ENCODE assay signal across 8 mouse cellular contexts in the genomic region with DNA sequence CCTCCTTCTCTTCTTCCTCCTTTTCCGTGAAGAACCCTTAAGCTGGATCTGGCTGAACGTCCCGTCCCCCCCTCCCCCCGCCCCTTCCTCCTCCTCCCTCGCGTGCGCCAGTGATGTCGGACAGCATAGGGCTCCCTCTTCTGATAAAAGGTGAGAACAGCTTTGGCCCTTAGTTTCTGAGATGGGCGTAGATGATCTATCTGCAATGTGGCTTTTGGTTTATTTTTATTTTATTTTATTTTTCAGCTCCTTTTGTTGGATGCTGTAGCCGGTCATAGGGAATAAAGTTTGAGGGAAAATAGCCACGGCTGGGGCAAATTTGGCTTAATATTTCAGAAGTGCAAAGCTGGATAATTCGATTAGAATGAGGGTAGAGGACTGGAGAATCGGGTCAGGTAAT. TPM values are rescaled to one million over a fixed set of nuclear protein-coding genes. Genes with fewer than 3 reads are reported as not detected.
DNase-seq lines count a peak whose midpoint lies in the region; ATAC-seq lines count a peak whose summit lies in the region.

No protein-coding gene starts in this region.

- no peak for ATAC-seq in embryonic facial prominence, embryonic 11.5 days (replicated peaks; ENCODE audit: insufficient number of reproducible peaks, low FRiP score, low TSS enrichment, low read depth)
- ATAC-seq in limb, embryonic 13.5 days (ENCODE audit: low FRiP score, low read depth): peak; percentile 74
- peak; percentile 53 for ATAC-seq in midbrain, embryonic 13.5 days

- peak overlapping the region; percentile 69 for H3K4me2 ChIP-seq in embryonic facial prominence, embryonic 11.5 days (ENCODE audit: low read depth, low read length)
- H3K4me2 ChIP-seq in limb, embryonic 13.5 days (replicated peaks): peak overlapping the region; percentile 72
- H3K4me2 ChIP-seq in midbrain, embryonic 13.5 days (replicated peaks): peak overlapping the region; percentile 74

- H3K4me3 ChIP-seq in embryonic facial prominence, embryonic 11.5 days (ENCODE audit: low read depth, low read length): peak overlapping the region; percentile 64
- H3K4me3 ChIP-seq in limb, embryonic 13.5 days: peak overlapping the region; percentile 73
- H3K4me3 ChIP-seq in midbrain, embryonic 13.5 days (replicated peaks): peak overlapping the region; percentile 59

- whole genome bisulfite sequencing in embryonic facial prominence, embryonic 11.5 days: under 1% methylated on average over 11 of the region's 13 CpGs
- WGBS in limb, embryonic 13.5 days: 2% methylated on average over 9 of the region's 13 CpGs
- under 1% methylated on average over 9 of the region's 13 CpGs for WGBS in midbrain, embryonic 13.5 days

- no peaks in the 10 kb centered on the region for H3K9me3 ChIP-seq in embryonic facial prominence, embryonic 11.5 days (replicated peaks; ENCODE audit: control insufficient read depth, low read length)
- H3K9me3 ChIP-seq in limb, embryonic 13.5 days: no peaks in the 10 kb centered on the region
- no peaks in the 10 kb centered on the region for H3K9me3 ChIP-seq in midbrain, embryonic 13.5 days

- DNase-seq in adrenal gland, postnatal 10 days: peak; percentile 58
- no peak for DNase-seq in adrenal gland, postnatal 4 days (ENCODE audit: low spot score in 2 of 2)
- DNase-seq in Muller cell, postnatal 12 days (ENCODE audit: inconsistent ontology term): peak; percentile 75
- DNase-seq in embryonic facial prominence, embryonic 11.5 days (ENCODE audit: low spot score): peak; percentile 78
- peak; percentile 59 for DNase-seq in heart, postnatal 4 days
- DNase-seq in urinary bladder, postnatal 4 days (ENCODE audit: low spot score in 2 of 2): no peak

- H3K36me3 ChIP-seq in embryonic facial prominence, embryonic 11.5 days (replicated peaks; ENCODE audit: control insufficient read depth, insufficient read depth, low read depth, low read length): no peaks in the 10 kb centered on the region
- H3K36me3 ChIP-seq in limb, embryonic 13.5 days: peaks cover 12% of the 10 kb centered on the region
- no peaks in the 10 kb centered on the region for H3K36me3 ChIP-seq in midbrain, embryonic 13.5 days

- H3K27me3 ChIP-seq in embryonic facial prominence, embryonic 11.5 days (ENCODE audit: control insufficient read depth, insufficient read depth, low read length): no peaks in the 10 kb centered on the region
- H3K27me3 ChIP-seq in limb, embryonic 13.5 days: no peaks in the 10 kb centered on the region
- H3K27me3 ChIP-seq in midbrain, embryonic 13.5 days: no peaks in the 10 kb centered on the region

- H3K27ac ChIP-seq in embryonic facial prominence, embryonic 11.5 days (replicated peaks; ENCODE audit: low read depth, low read length): no peak overlapping the region
- H3K27ac ChIP-seq in limb, embryonic 13.5 days: peak overlapping the region; percentile 80
- H3K27ac ChIP-seq in midbrain, embryonic 13.5 days: no peak overlapping the region

- no peaks in the 10 kb centered on the region for H3K4me1 ChIP-seq in embryonic facial prominence, embryonic 11.5 days (ENCODE audit: control insufficient read depth, insufficient read depth, low read length)
- peaks cover 6% of the 10 kb centered on the region for H3K4me1 ChIP-seq in limb, embryonic 13.5 days
- H3K4me1 ChIP-seq in midbrain, embryonic 13.5 days (replicated peaks): no peaks in the 10 kb centered on the region

- no peak overlapping the region; the same call in 1 of the 2 replicates for H3K9ac ChIP-seq in embryonic facial prominence, embryonic 11.5 days (replicated peaks; ENCODE audit: low read length)
- peak overlapping the region; percentile 81 for H3K9ac ChIP-seq in limb, embryonic 13.5 days
- peak overlapping the region; percentile 73 for H3K9ac ChIP-seq in midbrain, embryonic 13.5 days (replicated peaks)

RNA-seq across cellular contexts. Expression of a gene that starts 12.3 kb away (rescaled TPM):
- 100 to 1,000 TPM in 1 of 2 experiments, 10 to 100 TPM in 1; 86.1 to 109 TPM for total RNA-seq in adrenal gland, postnatal 10 days (2021)
- total RNA-seq in adrenal gland, postnatal 4 days (2021): 100 to 1,000 TPM; 130 TPM
- 70.1 and 73.5 TPM in 2 replicates for polyA plus RNA-seq in embryonic facial prominence, embryonic 11.5 days (2014; fragmentation: Nextera tagmentation; extraction: Ambion mirVana)
- 10 to 100 TPM; 43.2 to 47.4 TPM for total RNA-seq in heart, postnatal 4 days (2021)
- 82.3 and 88.6 TPM in 2 replicates for polyA plus RNA-seq in limb, embryonic 13.5 days (2015; fragmentation: Nextera tagmentation; extraction: Ambion mirVana)
- 50.1 and 51.6 TPM in 2 replicates for polyA plus RNA-seq in midbrain, embryonic 13.5 days (2015; fragmentation: Nextera tagmentation; extraction: Ambion mirVana)

RNA-seq across cellular contexts. Expression of a gene that starts 12.4 kb away (rescaled TPM):
- total RNA-seq in adrenal gland, postnatal 10 days (2021): 10 to 100 TPM; 49.4 to 49.7 TPM
- 10 to 100 TPM; 61.4 to 67.3 TPM for total RNA-seq in adrenal gland, postnatal 4 days (2021)
- 47.9 and 49.0 TPM in 2 replicates for polyA plus RNA-seq in embryonic facial prominence, embryonic 11.5 days (2014; fragmentation: Nextera tagmentation; extraction: Ambion mirVana)
- total RNA-seq in heart, postnatal 4 days (2021): 10 to 100 TPM; 50.3 to 50.7 TPM
- 38.2 and 42.9 TPM in 2 replicates for polyA plus RNA-seq in limb, embryonic 13.5 days (2015; fragmentation: Nextera tagmentation; extraction: Ambion mirVana)
- 27.2 and 27.4 TPM in 2 replicates for polyA plus RNA-seq in midbrain, embryonic 13.5 days (2015; fragmentation: Nextera tagmentation; extraction: Ambion mirVana)

RNA-seq across cellular contexts. Expression of a gene that starts 33.5 kb away (rescaled TPM):
- total RNA-seq in adrenal gland, postnatal 10 days (2021): 10 to 100 TPM; 47.9 to 57.5 TPM
- total RNA-seq in adrenal gland, postnatal 4 days (2021): 10 to 100 TPM; 57.3 to 57.5 TPM
- 48.6 and 51.0 TPM in 2 replicates for polyA plus RNA-seq in embryonic facial prominence, embryonic 11.5 days (2014; fragmentation: Nextera tagmentation; extraction: Ambion mirVana)
- 10 to 100 TPM; 37.0 to 39.2 TPM for total RNA-seq in heart, postnatal 4 days (2021)
- polyA plus RNA-seq in limb, embryonic 13.5 days (2015; fragmentation: Nextera tagmentation; extraction: Ambion mirVana): 56.7 and 57.8 TPM in 2 replicates
- polyA plus RNA-seq in midbrain, embryonic 13.5 days (2015; fragmentation: Nextera tagmentation; extraction: Ambion mirVana): 14.4 and 17.6 TPM in 2 replicates

RNA-seq across cellular contexts. Expression of a gene that starts 45.3 kb away (rescaled TPM):
- 10 to 100 TPM; 76.4 to 77.1 TPM for total RNA-seq in adrenal gland, postnatal 10 days (2021)
- total RNA-seq in adrenal gland, postnatal 4 days (2021): 10 to 100 TPM; 68.2 to 74.1 TPM
- polyA plus RNA-seq in embryonic facial prominence, embryonic 11.5 days (2014; fragmentation: Nextera tagmentation; extraction: Ambion mirVana): 10.6 and 11.1 TPM in 2 replicates
- 10 to 100 TPM; 23.9 to 24.0 TPM for total RNA-seq in heart, postnatal 4 days (2021)
- polyA plus RNA-seq in limb, embryonic 13.5 days (2015; fragmentation: Nextera tagmentation; extraction: Ambion mirVana): 23.7 and 25.2 TPM in 2 replicates
- 8.1 and 8.5 TPM in 2 replicates for polyA plus RNA-seq in midbrain, embryonic 13.5 days (2015; fragmentation: Nextera tagmentation; extraction: Ambion mirVana)

Comparison
In these comparisons a context has a peak if more than half of its experiments do, and no peak if none do; other contexts are left out.
1. DNase-seq: peak in adrenal gland, postnatal 10 days (single experiment), Muller cell, postnatal 12 days (single experiment), embryonic facial prominence, embryonic 11.5 days (single experiment) and heart, postnatal 4 days (single experiment); none in adrenal gland, postnatal 4 days (0 of 2) and urinary bladder, postnatal 4 days (0 of 2).
2. Peak in every context shown above with its lines, with median percentiles within 50 percentile points of each other: H3K4me2 ChIP-seq and H3K4me3 ChIP-seq.